Mouse (Mus musculus) liver, adult 2 months (tissue): ENCODE measurements around the gene Cipc.

Source experiments
- CTCF ChIP-seq: fragments of 200-500 bp; IDR thresholded peaks from 2 replicates; pipeline ENCODE4 v1.5.1; 2011; ENCODE audit warnings: low read depth, low read length, control low read depth
- POLR2A ChIP-seq: fragments of 200-500 bp; IDR thresholded peaks from 2 replicates; pipeline ENCODE4 v1.6.1; 2011; ENCODE audit warnings: low read length, control low read depth; ENCODE audit not compliant: insufficient read depth; ENCODE audit errors: extremely low read depth

- TF ChIP-seq CTCF (no peak), POLR2A (no peak)
Observed at GRCm38 (mm10) chr12:86961589-86962344, 14.9 kb downstream of the Cipc start.
